ENCODE assay signal across 9 mouse cellular contexts in the genomic region with DNA sequence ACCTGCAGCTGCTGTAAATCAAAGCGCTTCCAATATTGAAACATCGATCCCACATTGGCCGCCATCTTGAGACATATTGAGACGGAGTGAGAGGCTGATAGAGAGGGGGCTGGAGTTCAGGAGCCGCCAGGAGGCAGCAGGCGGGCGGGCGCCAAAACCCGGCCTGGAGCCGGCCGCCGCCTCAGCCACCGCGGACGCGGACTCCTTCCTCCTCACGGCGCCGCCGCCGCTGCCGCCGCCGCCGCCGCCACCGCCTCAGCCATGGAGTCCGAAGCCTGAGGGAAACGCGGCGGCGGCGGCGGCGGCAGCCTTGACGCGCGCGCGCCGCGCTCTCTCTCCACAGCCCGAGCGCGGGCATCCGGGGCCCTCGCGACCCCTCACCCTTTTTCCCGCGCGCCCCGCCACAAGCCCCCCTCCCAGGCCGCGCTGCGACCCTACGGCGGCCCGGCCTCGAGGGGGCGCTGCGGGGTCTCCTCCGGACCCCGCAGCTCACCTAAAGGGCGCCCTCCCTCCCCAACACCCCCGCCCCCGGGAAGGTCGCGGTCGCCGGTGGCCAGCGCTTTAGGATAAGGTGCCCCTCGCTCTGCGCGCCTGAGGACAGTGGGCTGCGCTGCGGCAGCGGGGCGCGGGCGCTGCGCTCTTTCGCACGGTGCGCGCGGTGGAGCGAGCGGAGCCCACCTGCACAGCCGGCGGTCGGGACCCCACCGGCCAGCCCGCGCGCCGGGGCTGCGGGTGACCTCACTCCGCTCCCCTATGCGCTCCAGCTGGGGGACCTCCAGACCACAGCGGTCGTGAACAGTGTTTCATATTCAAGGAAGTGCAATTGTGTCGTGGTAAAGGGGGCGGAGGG. TPM values are rescaled to one million over a fixed set of nuclear protein-coding genes. Genes with fewer than 3 reads are reported as not detected.
A peak's percentile ranks its signal among the peaks of the same experiment; 100 is the strongest.
DNase-seq lines count a peak whose midpoint lies in the region; ATAC-seq and TF ChIP-seq lines count a peak whose summit lies in the region.
"Had no signal": no experiment of that assay in that cellular context is flagged by ENCODE, and none has a peak within 500 bp of the region (broad histone marks: within the 10 kb centered on the region; RNA-seq: fewer than 3 reads in every experiment).

A gene (minus strand): TSS at position 315 of the 850 bp plus-strand sequence.

- ATAC-seq in kidney, embryonic 15.5 days (replicated peaks; ENCODE audit: low FRiP score) = peak; percentile 91
- peak; percentile 86 for ATAC-seq in limb, embryonic 15.5 days (ENCODE audit: insufficient number of reproducible peaks, low FRiP score, low TSS enrichment, low read depth)
- peak; percentile 86 for ATAC-seq in midbrain, postnatal 0 days (ENCODE audit: low FRiP score)

- TF ChIP-seq POLR2A in bone marrow macrophage, adult 2 months (IDR thresholded peaks at IDR 0.05; ENCODE audit: borderline replicate concordance, low read depth, low read length) = no peak
- TF ChIP-seq POLR2A in embryonic fibroblast, embryonic 13.5 days (IDR thresholded peaks at IDR 0.05; ENCODE audit: low read depth, low read length) = peak; percentile 57

- TF ChIP-seq CTCF in bone marrow macrophage, adult 2 months (IDR thresholded peaks at IDR 0.05; ENCODE audit: low read depth, low read length) = peak; percentile 41
- no peak for TF ChIP-seq CTCF in embryonic fibroblast, embryonic 13.5 days (IDR thresholded peaks at IDR 0.05; ENCODE audit: borderline replicate concordance, insufficient read depth, low read length)
- peak; percentile 53 for TF ChIP-seq CTCF in midbrain, postnatal 0 days (IDR thresholded peaks at IDR 0.05)

- H3K27me3 ChIP-seq in heart, embryonic 10.5 days (ENCODE audit: insufficient read depth, poor library complexity, severe bottlenecking) = peaks cover 23% of the 10 kb centered on the region
- H3K27me3 ChIP-seq in kidney, embryonic 15.5 days = peaks cover 12% of the 10 kb centered on the region; the same call in 1 of the 2 replicates
- peaks cover 37% of the 10 kb centered on the region for H3K27me3 ChIP-seq in limb, embryonic 15.5 days
- peaks cover 5% of the 10 kb centered on the region; the same call in 1 of the 2 replicates for H3K27me3 ChIP-seq in midbrain, postnatal 0 days (ENCODE audit: insufficient read depth, low read length)

- no peaks in the 10 kb centered on the region for H3K9me3 ChIP-seq in heart, embryonic 10.5 days
- H3K9me3 ChIP-seq in kidney, embryonic 15.5 days (replicated peaks) = no peaks in the 10 kb centered on the region
- no peaks in the 10 kb centered on the region for H3K9me3 ChIP-seq in limb, embryonic 15.5 days
- no peaks in the 10 kb centered on the region for H3K9me3 ChIP-seq in midbrain, postnatal 0 days (ENCODE audit: low read length)

- peak within 1 kb of the TSS; percentile 88 for H3K9ac ChIP-seq in kidney, embryonic 15.5 days
- H3K9ac ChIP-seq in limb, embryonic 15.5 days = peak within 1 kb of the TSS; percentile 83
- H3K9ac ChIP-seq in midbrain, postnatal 0 days (replicated peaks; ENCODE audit: low read length, poor library complexity, severe bottlenecking) = peak within 1 kb of the TSS; percentile 94

- peak within 1 kb of the TSS; percentile 98 for H3K4me2 ChIP-seq in kidney, embryonic 15.5 days
- peak within 1 kb of the TSS; percentile 100 for H3K4me2 ChIP-seq in limb, embryonic 15.5 days
- H3K4me2 ChIP-seq in midbrain, postnatal 0 days (ENCODE audit: low read depth, low read length, poor library complexity, severe bottlenecking) = peak within 1 kb of the TSS; percentile 100

- peaks cover 15% of the 10 kb centered on the region for H3K4me1 ChIP-seq in bone marrow macrophage, adult 2 months (ENCODE audit: control insufficient read depth, insufficient read depth, low read length)
- H3K4me1 ChIP-seq in embryonic fibroblast, embryonic 13.5 days (ENCODE audit: control insufficient read depth, insufficient read depth, low read length) = peaks cover 7% of the 10 kb centered on the region
- peaks cover 32% of the 10 kb centered on the region for H3K4me1 ChIP-seq in heart, embryonic 10.5 days
- H3K4me1 ChIP-seq in kidney, embryonic 15.5 days = peaks cover 41% of the 10 kb centered on the region
- H3K4me1 ChIP-seq in limb, embryonic 15.5 days = peaks cover 35% of the 10 kb centered on the region
- peaks cover 10% of the 10 kb centered on the region; the same call in 1 of the 2 replicates for H3K4me1 ChIP-seq in midbrain, postnatal 0 days (ENCODE audit: insufficient read depth, low read length)

- no peaks in the 10 kb centered on the region for H3K36me3 ChIP-seq in heart, embryonic 10.5 days
- no peaks in the 10 kb centered on the region for H3K36me3 ChIP-seq in kidney, embryonic 15.5 days
- H3K36me3 ChIP-seq in limb, embryonic 15.5 days = no peaks in the 10 kb centered on the region
- H3K36me3 ChIP-seq in midbrain, postnatal 0 days (ENCODE audit: insufficient read depth, low read length) = no peaks in the 10 kb centered on the region
- H3K36me3 ChIP-seq: G1E had no signal

- H3K27ac ChIP-seq in bone marrow macrophage, adult 2 months (ENCODE audit: insufficient read depth, low read depth, low read length) = peak within 1 kb of the TSS; percentile 70
- peak within 1 kb of the TSS; percentile 51; the same call in 1 of the 2 replicates for H3K27ac ChIP-seq in embryonic fibroblast, embryonic 13.5 days (ENCODE audit: insufficient read depth, low read length)
- H3K27ac ChIP-seq in heart, embryonic 10.5 days = peak within 1 kb of the TSS; percentile 99
- peak within 1 kb of the TSS; percentile 95 for H3K27ac ChIP-seq in kidney, embryonic 15.5 days
- H3K27ac ChIP-seq in limb, embryonic 15.5 days = peak within 1 kb of the TSS; percentile 89
- H3K27ac ChIP-seq in midbrain, postnatal 0 days (ENCODE audit: low read depth, low read length) = peak within 1 kb of the TSS; percentile 93

- H3K4me3 ChIP-seq in bone marrow macrophage, adult 2 months (ENCODE audit: insufficient read depth, low read length) = peak within 1 kb of the TSS; percentile 82
- peak within 1 kb of the TSS; percentile 89 for H3K4me3 ChIP-seq in embryonic fibroblast, embryonic 13.5 days (ENCODE audit: insufficient read depth, low read length)
- peak within 1 kb of the TSS; percentile 97 for H3K4me3 ChIP-seq in heart, embryonic 10.5 days
- H3K4me3 ChIP-seq in kidney, embryonic 15.5 days (replicated peaks) = peak within 1 kb of the TSS; percentile 71
- H3K4me3 ChIP-seq in limb, embryonic 15.5 days = peak within 1 kb of the TSS; percentile 95
- peak within 1 kb of the TSS; percentile 96 for H3K4me3 ChIP-seq in midbrain, postnatal 0 days (ENCODE audit: low read depth, low read length)

- WGBS in heart, embryonic 10.5 days = under 1% methylated on average over 58 of the region's 103 CpGs
- WGBS in kidney, embryonic 15.5 days = under 1% methylated on average over 74 of the region's 103 CpGs
- under 1% methylated on average over 69 of the region's 103 CpGs for WGBS in limb, embryonic 15.5 days
- WGBS in midbrain, postnatal 0 days = under 1% methylated on average over 47 of the region's 103 CpGs

- peak; percentile 87 for DNase-seq in 3T3-L1 (ENCODE audit: low read depth, low spot score)
- DNase-seq in heart, embryonic 10.5 days (ENCODE audit: low spot score) = peak; percentile 92
- peak; percentile 93 for DNase-seq in midbrain, postnatal 0 days (ENCODE audit: low spot score)
- DNase-seq in spleen, postnatal 14 days (ENCODE audit: low spot score in 2 of 2) = peak; percentile 69 to 80

RNA-seq across cellular contexts. Expression of the gene that starts here (rescaled TPM):
- 130 and 149 TPM in 2 replicates for polyA plus RNA-seq in bone marrow macrophage, adult 2 months (2012; ENCODE audit: insufficient read depth, insufficient read length, missing spikeins)
- polyA plus RNA-seq in embryonic fibroblast, embryonic 13.5 days (2011; ENCODE audit: insufficient read length, low read depth, missing spikeins) = 48.4 and 80.9 TPM in 2 replicates
- 60.8 and 65.8 TPM in 2 replicates for polyA plus RNA-seq in heart, embryonic 10.5 days (2016; fragmentation: Nextera tagmentation; extraction: Ambion mirVana)
- 108 and 110 TPM in 2 replicates for polyA plus RNA-seq in kidney, embryonic 15.5 days (2015; fragmentation: Nextera tagmentation; extraction: Ambion mirVana)
- 76.4 and 80.1 TPM in 2 replicates for polyA plus RNA-seq in limb, embryonic 15.5 days (2015; fragmentation: Nextera tagmentation; extraction: Ambion mirVana)
- total RNA-seq in midbrain, postnatal 0 days (2014; rRNA removed) = 130 and 133 TPM in 2 replicates
- 89.0 and 97.9 TPM in 2 replicates for polyA plus RNA-seq in midbrain, postnatal 0 days (2015; fragmentation: Nextera tagmentation; extraction: Ambion mirVana)

Comparison
In these comparisons a context has a peak if more than half of its experiments do, and no peak if none do; other contexts are left out.
1. Peak in every context shown above with its lines: DNase-seq, ATAC-seq, H3K4me3 ChIP-seq and H3K27ac ChIP-seq.